Mouse (Mus musculus) heart, adult 11 months (tissue): ENCODE data around the gene Hspe1.

Experiments
- DNase-seq: peaks from one replicate; pipeline ENCODE4 v3.0.0; 2022

Gene Hspe1

DNA sequence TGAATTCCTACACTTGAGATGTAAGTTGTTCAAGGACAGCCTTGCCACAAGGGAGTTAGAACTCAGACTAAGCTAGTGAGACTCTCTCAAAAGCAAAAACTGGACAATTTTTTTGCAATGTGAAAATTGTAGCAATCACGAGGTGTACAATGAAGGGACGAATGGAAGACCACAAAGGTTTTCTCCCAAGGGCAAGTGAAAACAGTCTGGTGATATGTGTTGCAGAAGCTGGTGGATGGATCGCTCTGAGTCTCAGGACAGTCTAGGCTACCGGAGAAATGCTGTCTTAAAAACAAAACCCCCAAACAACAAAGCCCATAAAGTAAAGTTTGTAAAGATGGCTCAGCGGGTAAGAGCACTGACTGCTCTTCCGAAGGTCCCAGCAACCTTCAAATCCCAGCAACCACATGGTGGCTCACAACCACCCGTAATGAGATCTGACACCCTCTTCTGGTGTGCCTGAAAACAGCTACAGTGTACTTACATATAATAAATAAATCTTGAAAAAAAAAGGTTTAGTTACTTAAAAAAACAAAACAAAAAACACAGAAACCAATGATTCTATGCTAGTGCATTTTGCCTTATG, 2.1 kb upstream of the Hspe1 start:
- peak; percentile 78 for DNase-seq

DNA sequence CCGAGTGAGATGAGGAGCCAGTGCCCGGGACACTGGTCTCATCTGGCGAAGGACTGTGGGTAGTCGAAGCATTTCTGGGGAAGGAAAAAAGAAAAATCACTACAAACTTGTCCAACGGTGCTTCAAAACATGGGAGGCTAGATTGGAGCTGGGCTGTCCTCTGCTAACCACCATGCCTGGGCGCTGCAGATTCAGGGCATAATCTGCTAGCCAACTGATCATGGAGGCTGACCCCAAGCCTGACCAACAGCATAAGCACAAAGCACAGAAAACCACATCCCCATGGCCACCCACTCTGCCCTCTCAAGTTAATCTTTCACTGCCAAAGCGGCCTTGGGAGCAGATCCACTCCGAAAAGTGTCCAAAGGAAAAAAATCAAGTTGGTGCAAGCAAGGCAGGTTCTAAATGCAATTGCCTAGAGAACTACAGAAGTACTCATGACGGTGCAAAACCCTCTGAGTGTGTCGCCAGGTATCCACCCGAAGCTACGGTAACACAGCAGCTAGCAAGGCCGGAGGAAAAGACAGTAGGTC, 998 bp upstream of the Hspe1 start:
- peak; percentile 90 for DNase-seq

DNA sequence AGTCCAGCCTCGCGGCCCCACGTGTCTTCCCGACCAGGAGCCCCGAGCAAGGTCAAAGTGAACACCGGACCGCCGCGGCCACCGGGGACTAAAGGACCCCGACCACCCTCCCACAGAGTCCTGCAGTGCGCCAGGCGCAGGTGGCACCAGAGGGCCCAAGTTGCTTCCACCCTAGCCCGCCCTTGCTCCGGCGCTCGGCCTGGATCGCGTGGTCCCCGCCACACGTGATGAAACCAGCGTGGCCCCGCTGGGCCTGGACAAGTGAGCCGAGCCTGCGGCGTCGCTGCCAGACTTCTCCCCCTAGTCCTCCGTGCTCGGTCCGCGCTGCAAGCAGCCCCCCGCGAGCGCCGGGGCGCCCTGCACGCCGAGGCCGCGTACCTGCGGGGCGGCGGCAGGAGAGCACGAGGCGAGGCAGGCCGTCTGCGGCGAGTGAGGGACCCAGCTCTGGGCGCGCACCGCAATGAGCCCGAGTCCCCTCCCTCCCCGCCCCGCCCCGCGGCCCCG, 479 bp upstream of the Hspe1 start:
- DNase-seq, result no peak

DNA sequence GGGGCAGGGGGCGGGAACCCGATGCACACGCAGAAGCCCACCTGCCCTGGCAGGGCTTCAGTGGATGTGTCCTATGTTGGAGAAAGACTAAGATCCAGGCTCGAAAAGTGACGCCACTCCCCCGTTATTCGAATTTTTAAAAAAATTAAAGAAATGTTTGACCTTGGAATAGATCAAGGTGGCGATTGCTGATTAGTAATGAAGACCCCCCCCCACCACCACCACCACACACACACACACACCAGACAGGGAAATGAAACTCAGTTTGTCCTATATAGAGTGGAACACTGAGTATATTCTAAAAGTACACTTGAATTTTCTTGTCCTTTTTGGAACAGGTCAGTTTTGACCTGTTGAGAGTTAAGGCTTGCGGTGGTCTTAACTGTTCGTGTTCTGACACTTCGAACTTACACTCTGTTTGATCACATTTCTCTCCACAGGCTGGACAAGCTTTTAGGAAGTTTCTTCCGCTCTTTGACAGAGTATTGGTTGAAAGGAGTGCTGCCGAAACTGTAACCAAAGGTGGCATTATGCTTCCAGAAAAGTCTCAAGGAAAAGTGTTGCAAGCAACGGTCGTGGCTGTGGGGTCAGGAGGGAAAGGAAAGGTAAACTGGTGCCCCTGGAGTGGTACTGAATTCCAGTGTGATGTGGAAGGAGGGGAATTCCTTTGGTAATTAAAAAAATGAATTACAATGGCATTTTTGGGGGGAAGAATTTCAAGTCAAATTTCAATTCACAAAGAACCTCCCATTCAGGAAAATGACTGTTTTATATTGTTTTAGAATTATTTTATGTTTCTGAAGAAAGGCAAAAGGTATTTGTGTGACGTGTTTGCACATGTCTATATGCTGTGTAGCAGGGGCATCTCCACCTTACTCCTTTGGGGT, 922 bp downstream of the Hspe1 start:
- peak; percentile 23 for DNase-seq

DNA sequence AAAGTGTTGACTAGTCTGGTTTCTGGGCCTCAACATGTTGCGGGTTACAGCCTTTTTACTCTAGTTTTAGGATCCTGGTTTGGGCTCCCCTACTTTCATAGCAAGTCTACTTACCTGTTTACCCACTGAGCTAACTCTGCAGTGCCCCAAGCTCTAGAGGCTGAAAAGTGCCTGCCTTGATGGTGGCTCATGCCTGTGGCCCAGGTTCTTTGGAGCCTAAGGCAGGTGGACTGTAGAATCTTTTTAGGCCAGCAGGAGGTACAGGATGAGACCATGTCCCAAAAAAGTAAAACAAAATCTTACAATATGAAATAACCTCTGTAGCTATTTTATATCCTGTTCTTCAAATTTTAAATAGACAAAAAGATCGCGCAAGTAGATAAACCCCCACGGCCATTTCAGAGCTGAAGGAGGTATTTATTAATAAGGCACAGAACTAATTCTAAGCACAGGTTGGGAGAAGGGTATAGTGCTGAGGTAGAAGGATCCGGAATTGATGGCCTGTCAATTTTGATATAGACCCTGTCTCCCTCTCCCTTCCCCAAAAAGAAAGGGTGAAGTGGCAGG, 1.6 kb downstream of the Hspe1 start:
- DNase-seq, result peak; percentile 77

DNA sequence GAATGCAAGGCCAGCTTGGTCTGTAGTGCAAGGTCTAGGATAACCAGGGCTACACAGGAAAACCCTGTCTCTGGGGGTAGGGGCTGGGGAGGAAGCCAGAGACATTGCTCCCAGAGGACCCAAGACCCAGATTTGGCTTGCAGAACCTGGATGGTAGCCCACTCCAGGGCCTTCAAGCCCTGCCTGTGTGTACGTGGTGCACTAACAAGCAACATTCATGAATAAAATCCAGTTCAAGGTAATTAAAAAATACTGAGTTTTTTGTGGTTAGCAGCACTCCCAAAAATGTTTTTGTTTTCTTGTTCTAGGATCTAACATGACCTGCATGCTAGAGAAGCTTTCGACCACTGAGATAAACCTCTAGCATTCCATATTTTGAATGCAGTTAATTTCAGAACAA, 4.1 kb downstream of the Hspe1 start:
- peak; percentile 89 for DNase-seq

DNA sequence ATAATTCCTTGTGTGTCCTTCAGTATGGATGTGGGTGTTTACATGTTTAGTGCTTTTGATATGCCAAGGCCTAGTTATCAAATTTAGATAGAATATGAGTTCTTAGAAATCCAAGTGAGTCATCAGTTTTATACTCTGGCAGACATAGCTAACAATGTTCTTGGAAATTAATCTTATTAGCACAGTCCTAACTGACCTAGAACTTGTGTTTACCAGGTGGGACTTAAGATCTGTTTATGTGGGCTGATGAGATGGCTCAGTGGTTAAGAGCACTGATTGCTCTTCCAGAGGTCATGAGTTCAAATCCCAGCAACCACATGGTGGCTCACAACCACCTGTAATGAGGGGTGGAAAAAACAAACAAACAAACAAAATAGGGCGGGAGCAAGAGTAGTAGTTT, 4.5 kb downstream of the Hspe1 start:
- DNase-seq, result no peak

DNA sequence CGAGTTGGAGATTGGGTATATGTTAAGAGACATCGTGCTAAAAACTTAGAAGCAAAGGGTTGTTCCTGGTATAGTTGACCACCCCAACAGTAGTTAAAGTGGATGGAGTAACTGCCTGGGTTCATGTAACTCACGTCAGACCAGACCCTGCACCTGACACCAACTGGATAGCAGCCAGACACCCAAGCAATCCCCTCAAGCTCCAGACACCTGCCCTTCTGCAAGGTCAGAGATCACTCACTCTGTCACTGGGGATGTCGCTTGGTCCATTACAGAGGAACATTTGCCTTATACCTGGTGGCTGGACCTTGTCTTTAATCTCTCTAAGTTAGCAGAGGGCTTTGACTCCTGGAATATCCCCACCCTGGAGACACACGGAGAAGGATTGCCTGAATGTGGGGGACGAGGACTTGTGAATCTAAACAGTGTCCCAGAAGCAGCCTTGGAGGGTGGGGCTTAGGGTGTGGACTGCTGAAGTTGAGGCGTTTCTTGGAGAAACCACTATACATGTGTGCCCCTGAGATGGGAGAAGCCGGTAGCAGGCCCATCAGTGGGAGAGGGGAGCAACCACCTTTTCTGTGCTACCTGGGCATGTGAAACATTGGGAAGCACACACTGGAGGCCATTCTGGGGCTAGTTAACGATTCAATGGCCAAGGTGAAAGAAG, 19.1 kb downstream of the Hspe1 start:
- peak; percentile 64 for DNase-seq

DNA sequence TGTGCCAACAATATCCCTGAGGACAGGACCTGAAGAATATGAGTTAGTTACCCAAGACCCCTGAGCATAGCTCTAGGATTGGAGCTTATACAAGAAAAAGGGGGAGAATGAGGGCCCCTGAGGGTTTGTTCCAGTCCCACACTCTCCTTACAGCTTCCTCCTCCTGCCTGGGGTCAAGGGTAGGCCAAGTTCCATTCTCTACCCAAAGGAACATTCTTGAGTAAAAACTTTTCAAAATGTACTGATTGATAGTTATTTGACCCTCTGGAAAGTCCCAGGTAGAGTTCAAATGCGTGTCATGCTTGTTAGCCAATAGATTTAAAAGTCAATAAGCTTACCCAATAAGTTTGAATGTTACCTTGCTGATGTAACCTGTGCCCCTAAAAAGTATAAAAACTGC, 19.7 kb downstream of the Hspe1 start:
- DNase-seq, result no peak

DNA sequence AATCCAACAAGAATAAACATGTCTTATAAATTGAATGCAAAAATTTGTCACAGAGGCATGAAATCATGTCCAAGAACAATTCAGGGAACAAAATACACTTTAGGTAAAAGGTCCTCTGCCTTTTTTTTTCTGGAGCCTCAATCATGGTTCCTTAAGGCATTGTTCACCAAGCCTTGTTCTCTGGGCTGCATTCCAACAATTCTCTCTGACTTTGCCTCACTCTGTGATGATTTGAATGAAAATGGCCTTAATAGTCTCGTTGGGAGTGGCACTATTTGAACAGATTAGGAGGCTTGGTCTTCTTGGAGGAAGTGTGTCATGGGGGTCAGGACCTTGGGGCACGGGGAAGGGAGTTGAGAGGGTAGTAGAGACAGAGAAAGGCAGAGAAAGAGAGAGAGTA, 20.5 kb downstream of the Hspe1 start:
- DNase-seq, result no peak

DNA sequence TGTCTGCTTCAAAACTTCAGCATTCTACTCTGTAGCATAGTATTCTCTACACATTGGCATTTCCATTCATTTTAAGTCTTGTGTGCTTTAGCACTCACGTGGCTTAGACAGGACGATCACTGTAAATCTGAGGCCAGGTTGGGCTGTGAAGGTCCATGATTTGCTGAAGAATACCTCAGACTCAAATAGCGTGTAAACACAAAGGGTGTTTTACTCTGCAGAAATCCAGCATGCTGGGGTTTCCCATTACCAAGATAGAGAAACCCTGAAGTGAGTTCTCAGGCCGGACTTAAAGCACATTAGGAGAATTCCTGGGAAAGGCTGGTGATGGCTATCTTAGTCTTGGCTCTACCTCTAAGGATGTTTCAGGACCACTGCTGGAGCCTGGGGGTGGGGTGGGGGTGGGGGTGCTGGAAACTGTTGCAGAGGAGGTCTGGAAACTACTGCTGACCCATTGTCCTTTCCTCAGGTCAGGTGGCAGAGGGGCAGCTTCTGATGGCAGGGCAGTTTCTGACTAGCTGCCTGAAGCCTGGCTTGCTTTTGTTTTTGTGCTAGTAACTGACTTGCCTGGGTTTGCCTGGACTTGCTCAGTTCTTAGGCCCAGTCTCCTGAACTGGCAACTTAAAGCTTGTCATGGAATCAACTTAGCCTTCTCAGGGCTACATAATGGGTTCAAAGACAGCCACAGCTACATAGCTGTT, 21.3 kb downstream of the Hspe1 start:
- DNase-seq, result peak; percentile 63

DNA sequence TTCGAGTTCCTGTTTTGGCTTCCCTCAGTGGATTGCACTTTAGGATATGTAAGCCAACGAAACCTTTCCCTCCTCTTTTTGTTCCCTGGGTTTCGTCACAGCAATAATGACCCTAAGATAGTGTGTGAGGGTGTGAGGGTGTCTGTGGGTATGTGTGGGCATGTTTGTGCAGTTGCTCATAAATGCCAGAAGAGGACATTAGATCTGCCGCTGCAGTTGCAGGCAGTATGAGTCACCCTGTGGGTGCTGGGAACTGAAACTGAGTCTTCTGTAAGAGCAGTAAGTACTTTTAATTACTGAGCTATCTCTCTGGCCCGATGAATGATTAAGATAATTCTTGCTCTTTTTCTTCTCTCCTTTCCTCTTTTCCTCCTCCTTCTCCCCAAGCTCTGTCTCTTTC, 35.1 kb downstream of the Hspe1 start:
- peak; percentile 71 for DNase-seq

DNA sequence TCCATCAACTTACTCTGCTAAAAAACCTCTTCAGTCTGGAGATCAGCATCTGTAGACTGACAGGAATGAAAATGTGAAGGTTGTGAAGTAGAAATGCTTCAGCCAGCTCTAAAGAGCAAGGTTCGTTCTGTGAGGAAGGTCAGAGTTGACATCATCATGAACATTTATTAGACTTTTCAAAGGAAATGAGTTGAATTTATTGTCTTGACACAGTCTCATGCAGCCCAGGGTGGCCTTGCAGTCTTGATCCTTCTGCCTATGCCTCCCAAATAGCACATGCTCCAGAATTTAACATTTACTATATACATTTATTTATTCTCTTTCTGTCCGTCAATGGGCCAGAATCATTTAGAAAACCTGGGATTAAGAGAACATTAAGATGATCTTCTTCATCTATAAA, 35.6 kb downstream of the Hspe1 start:
- DNase-seq, result no peak

DNA sequence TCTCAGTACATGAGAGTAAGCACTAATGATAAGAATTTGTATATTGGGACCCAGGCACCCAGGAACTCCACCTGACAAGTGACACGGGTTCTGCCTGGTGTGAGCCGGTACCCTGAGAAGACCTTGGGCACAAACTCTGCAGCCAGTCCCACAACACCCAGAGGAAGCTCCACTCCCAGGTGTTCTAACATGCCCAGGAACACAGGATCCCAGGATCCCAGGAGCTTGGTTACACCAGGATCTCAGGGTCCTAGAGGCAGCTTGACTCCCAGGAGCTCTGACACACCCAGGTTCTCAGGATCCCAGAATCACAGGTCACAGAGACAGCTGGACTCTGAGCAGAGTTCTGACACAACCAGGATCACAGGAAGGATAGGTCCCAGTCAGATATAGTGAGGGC, 36.2 kb downstream of the Hspe1 start:
- DNase-seq, result peak; percentile 68

DNA sequence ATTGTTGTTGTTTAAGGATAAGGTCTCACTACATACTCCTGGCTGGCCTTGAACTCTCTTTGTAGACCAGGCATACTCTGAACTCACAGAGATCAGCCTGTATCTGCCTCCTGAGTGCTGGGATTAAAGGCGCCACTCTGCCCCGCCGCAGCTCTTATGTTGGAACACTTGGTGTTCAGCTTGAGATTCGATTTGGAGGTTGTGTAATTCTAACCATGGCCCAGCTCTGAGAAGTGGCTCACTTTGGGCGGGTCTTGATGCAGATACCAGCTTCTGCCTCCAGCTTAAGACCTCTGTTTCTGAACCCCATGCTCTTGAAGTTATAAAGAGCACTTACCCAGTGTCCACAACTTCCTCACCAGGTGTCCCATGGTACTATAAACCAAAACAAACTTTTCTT, 41.8 kb downstream of the Hspe1 start:
- peak; percentile 78 for DNase-seq

DNA sequence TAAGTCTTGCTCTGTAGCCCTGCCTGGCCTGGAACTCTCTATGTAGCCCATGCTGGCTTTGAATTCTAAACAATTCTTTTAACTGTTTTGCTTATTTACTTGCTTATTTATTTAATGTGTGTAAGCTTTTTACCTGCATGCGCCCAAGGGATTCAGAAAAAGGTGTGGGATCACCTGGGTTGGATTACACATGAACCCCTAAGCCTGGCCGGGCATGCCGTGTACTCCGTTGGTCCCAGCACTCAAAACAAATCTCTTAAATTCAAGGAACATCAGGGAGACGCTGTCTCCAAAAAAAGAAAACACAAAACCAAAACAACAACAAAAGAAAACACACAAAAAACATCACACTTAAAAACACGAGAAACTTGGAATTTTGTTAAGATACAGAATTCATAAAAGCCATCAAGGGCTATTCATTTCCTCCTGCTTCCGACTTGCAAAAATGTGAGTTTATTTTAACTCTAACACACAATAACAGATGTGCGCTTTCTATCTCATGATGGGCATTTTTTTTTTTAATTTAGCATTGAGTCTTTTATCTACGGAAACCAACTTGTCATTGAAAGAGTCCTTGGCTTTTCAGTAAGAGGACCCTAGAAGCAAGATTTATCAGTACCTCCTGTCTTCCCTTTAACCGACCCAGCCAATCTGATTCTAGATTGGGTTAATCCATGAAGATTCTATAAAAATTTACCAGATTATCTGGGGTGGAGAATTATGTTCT, 42.4 kb downstream of the Hspe1 start:
- peak; percentile 85 for DNase-seq

DNA sequence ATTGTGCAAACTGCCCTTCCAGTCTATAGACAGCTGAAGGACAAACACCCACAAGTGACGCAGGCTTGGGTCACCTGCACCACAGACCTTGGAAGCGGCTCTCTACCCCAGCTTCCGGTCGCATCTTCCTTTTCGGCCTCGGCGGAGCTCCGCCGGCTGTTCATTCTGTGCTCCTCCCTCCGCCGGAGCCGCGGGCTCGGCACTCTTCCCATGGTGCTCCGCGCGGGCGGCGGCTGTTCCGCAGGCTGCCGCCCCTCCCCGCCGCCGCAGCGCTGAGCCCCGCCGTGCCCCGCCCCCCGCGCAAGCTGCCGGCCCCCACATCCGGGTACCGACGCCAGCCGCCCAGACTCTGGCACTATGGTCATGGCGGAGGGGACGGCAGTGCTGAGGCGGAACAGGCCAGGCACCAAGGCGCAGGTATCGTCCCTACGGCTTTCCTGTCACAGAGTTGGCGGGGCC, 43.0 kb downstream of the Hspe1 start, which contains the start of gene Mob4:
Gene Mob4 (plus strand): TSS at position 289 of the 459 bp plus-strand sequence.
- peak; percentile 99 for DNase-seq

DNA sequence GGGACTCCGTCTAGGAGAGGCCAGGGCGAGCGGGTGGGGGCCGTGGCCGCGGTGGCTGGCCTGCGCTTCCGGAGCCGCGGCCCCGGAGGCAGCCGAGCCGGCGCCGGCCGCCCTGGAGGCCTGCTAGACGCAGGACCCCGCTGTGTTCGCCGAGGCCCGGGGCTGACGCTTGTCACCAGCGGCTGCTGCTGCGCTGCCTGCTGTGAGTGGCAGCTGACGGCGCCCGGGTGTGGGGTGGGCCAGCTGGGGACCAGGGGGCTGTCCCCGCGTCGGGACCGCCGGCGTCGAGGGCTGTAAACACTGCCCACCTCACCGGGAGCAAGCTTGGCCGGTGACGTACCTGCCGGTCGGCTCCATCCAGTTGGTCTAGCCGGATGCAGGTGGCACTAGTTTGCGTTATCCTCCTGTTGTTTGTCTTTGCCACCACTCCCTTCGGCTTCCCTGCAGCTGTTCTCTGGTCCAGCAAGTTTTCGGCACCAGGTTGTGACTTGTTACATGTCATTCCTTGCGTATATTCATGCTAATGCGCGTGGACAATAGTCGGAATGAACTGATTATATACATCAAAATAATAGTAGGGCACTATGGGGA, 43.6 kb downstream of the Hspe1 start:
- no peak for DNase-seq

DNA sequence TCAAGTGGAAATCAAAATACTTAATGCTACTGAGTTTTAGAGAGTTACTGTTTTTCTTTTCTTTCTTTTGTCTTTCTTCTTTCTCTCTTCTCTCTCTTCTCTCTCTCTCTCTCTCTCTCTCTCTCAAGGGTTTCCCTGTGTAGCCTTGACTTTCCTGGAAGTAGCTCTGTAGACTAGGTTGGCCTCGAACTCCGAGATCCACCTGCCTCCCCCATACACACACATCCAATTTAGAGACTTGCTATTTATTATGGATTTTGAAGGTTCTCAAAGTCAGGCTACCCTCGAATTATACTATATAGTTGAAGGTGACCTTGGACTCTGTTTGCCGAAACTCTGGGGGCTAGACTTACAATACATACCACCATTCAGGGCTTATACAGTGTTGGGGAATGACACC, 44.4 kb downstream of the Hspe1 start:
- DNase-seq, result peak; percentile 78

DNA sequence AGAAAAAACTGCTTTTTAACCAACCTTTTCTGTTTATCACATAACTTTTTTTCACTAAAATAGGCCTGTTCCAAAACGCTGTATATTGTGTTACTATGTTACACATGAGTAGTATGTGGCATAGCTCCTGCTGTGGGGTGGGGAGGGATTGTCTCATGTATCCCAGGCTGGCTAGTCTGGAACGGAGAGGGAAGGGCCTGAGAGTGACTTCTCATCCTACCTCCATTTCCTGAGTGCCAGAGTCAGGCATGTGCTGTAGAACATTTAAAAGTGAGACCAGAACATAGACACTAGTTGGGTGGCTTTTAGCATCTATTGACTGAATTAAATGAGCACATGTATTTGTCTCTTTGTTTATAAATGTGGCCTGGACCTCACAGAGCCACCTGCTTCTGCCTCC, 45.2 kb downstream of the Hspe1 start:
- DNase-seq, result peak; percentile 80

DNA sequence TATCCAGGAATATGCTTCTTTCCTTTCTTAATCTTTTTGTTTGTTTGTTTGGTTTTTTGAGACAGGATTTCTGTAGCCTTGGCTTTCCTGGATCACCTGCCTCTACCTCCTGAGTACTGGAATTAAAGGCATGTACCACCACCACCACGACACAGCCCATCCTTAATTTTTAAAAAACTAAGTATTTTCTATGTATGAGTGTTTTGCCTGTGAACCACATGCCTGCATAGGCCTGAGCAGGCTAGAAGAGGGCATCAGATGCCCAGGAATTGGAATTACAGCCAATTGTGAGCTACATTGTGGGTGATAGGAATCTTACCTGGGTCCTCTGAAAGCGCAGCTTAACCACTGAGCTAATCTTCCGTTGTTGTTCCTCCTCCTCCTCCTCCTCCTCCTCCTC, 46.4 kb downstream of the Hspe1 start:
- peak; percentile 82 for DNase-seq
